Mouse (Mus musculus) MEL (cell line): ENCODE data around the gene Krtap4-9. TPM values are rescaled to one million over a fixed set of nuclear protein-coding genes. Genes with fewer than 3 reads are reported as not detected.
"Not testable (repeated sequence)": the region's sequence is repeated elsewhere in the genome, so short reads cannot be mapped to it uniquely, and the experiment has no call there.

Source experiments
- DNase-seq: peaks from one replicate; pipeline ENCODE4 v3.0.0; 2011; ENCODE audit warnings: low read depth, low spot score
- H3K27ac ChIP-seq: 2 replicates; pipeline ENCODE4 v1.5.1; 2012; ENCODE audit warnings: low read depth, mild to moderate bottlenecking, control low read depth, low read length, moderate library complexity; ENCODE audit not compliant: control insufficient read depth
- H3K27me3 ChIP-seq, 2 experiments: fragments of 150-350 bp in 1 of 2; sonication (generic) in 1 of 2; 2 replicates each; pipeline ENCODE4 v1.6.1; 2012; ENCODE audit warnings: low read length in 2 of 2, mild to moderate bottlenecking in 2 of 2, improper control_type of control experiment in 1 of 2, moderate library complexity in 1 of 2; ENCODE audit not compliant: insufficient read depth in 2 of 2, control insufficient read depth in 1 of 2
- H3K36me3 ChIP-seq, 2 experiments: 2 replicates each; pipeline ENCODE4 v1.6.1; 2012 to 2014; ENCODE audit warnings: low read length in 2 of 2, improper control_type of control experiment in 1 of 2, inconsistent platforms in 1 of 2, mild to moderate bottlenecking in 1 of 2; ENCODE audit not compliant: insufficient read depth in 2 of 2, control insufficient read depth in 1 of 2
- H3K4me1 ChIP-seq, 2 experiments: fragments of 150-350 bp in 1 of 2; sonication (generic) in 1 of 2; 2 replicates each; pipeline ENCODE4 v1.6.1; 2012; ENCODE audit warnings: low read length in 2 of 2, improper control_type of control experiment in 1 of 2, mild to moderate bottlenecking in 1 of 2; ENCODE audit not compliant: insufficient read depth in 2 of 2, control insufficient read depth in 1 of 2
- H3K4me3 ChIP-seq, 2 experiments: fragments of 150-350 bp in 1 of 2; sonication (generic) in 1 of 2; 2 replicates each; pipeline ENCODE4 v1.5.1; 2012; ENCODE audit warnings: low read depth in 2 of 2, low read length in 2 of 2, mild to moderate bottlenecking in 2 of 2, moderate library complexity in 2 of 2, control low read depth in 1 of 2, improper control_type of control experiment in 1 of 2; ENCODE audit not compliant: control insufficient read depth in 1 of 2, insufficient read depth in 1 of 2
- H3K79me2 ChIP-seq: 2 replicates; pipeline ENCODE4 v1.6.1; 2012; ENCODE audit warnings: mild to moderate bottlenecking, low read length, moderate library complexity; ENCODE audit not compliant: control insufficient read depth, poor library complexity, insufficient read depth
- H3K9ac ChIP-seq: 2 replicates; pipeline ENCODE4 v1.6.1; 2012; ENCODE audit warnings: low read depth, mild to moderate bottlenecking, control low read depth, low read length, moderate library complexity; ENCODE audit not compliant: control insufficient read depth, poor library complexity, severe bottlenecking
- H3K9me3 ChIP-seq: fragments of 150-350 bp; sonication (generic); replicated peaks from 2 replicates; pipeline ENCODE4 v1.6.1; 2012; ENCODE audit warnings: mild to moderate bottlenecking, low read length, improper control_type of control experiment, moderate library complexity; ENCODE audit not compliant: insufficient read depth
- CHD1 ChIP-seq: IDR thresholded peaks from 2 replicates; pipeline ENCODE4 v1.6.1; 2012; ENCODE audit warnings: low read depth, mild to moderate bottlenecking, inconsistent platforms, low read length, improper control_type of control experiment
- EP300 ChIP-seq, 2 experiments: IDR thresholded peaks; 2 replicates each; pipeline ENCODE4 v1.6.1; 2011; ENCODE audit warnings: improper control_type of control experiment in 2 of 2, low read length in 2 of 2, low read depth in 1 of 2, mild to moderate bottlenecking in 1 of 2
- GABPA ChIP-seq: IDR thresholded peaks from 2 replicates; pipeline ENCODE4 v1.6.1; 2012; ENCODE audit warnings: low read depth, mild to moderate bottlenecking, inconsistent platforms, low read length, improper control_type of control experiment, moderate library complexity
- HCFC1 ChIP-seq: IDR thresholded peaks from 2 replicates; pipeline ENCODE4 v1.6.1; 2012; ENCODE audit warnings: low read depth, mild to moderate bottlenecking, inconsistent platforms, low read length, improper control_type of control experiment, moderate library complexity
- KAT2A ChIP-seq: conservative IDR thresholded peaks from 2 replicates; pipeline ENCODE4 v1.6.1; 2012; ENCODE audit warnings: low read depth, low read length, improper control_type of control experiment, inconsistent platforms
- MAFK ChIP-seq: IDR thresholded peaks from 2 replicates; pipeline ENCODE4 v1.6.1; 2011; ENCODE audit warnings: low read depth, mild to moderate bottlenecking, low read length, improper control_type of control experiment, borderline replicate concordance
- MEF2A ChIP-seq: IDR thresholded peaks from 2 replicates; pipeline ENCODE4 v1.6.1; 2014; ENCODE audit warnings: low read depth, mild to moderate bottlenecking, inconsistent platforms, low read length, improper control_type of control experiment; ENCODE audit not compliant: poor library complexity, insufficient replicate concordance, severe bottlenecking; ENCODE audit errors: extremely low read depth
- MYB ChIP-seq: IDR thresholded peaks from 2 replicates; pipeline ENCODE4 v1.6.1; 2011; ENCODE audit warnings: mild to moderate bottlenecking, low read depth, low read length, improper control_type of control experiment
- NRF1 ChIP-seq: IDR thresholded peaks from 2 replicates; pipeline ENCODE4 v1.6.1; 2014; ENCODE audit warnings: low read depth, mild to moderate bottlenecking, inconsistent platforms, low read length, improper control_type of control experiment, moderate library complexity; ENCODE audit not compliant: poor library complexity, insufficient read depth, severe bottlenecking
- RAD21 ChIP-seq: IDR thresholded peaks from 2 replicates; pipeline ENCODE4 v1.6.1; 2011; ENCODE audit warnings: mild to moderate bottlenecking, low read depth, low read length, improper control_type of control experiment
- SIN3A ChIP-seq: IDR thresholded peaks from 2 replicates; pipeline ENCODE4 v1.6.1; 2012; ENCODE audit warnings: low read length, improper control_type of control experiment, inconsistent platforms
- SMC3 ChIP-seq: IDR thresholded peaks from 2 replicates; pipeline ENCODE4 v1.6.1; 2011; ENCODE audit warnings: low read depth, low read length, improper control_type of control experiment
- TBP ChIP-seq: IDR thresholded peaks from 2 replicates; pipeline ENCODE4 v1.8.0; 2011; ENCODE audit warnings: low read depth, low read length, improper control_type of control experiment
- TCF12 ChIP-seq: IDR thresholded peaks from 2 replicates; pipeline ENCODE4 v1.6.1; 2014; ENCODE audit warnings: low read depth, mild to moderate bottlenecking, inconsistent platforms, low read length, improper control_type of control experiment, moderate library complexity
- USF2 ChIP-seq, 2 experiments: IDR thresholded peaks; 2 replicates each; pipeline ENCODE4 v1.6.1; 2011 to 2012; ENCODE audit warnings: improper control_type of control experiment in 2 of 2, low read length in 2 of 2, borderline replicate concordance in 1 of 2, inconsistent platforms in 1 of 2, low read depth in 1 of 2, mild to moderate bottlenecking in 1 of 2; ENCODE audit not compliant: insufficient read depth in 1 of 2
- ZC3H11A ChIP-seq: IDR thresholded peaks from 2 replicates; pipeline ENCODE4 v1.6.1; 2012; ENCODE audit warnings: low read depth, mild to moderate bottlenecking, inconsistent platforms, low read length, improper control_type of control experiment
- ZKSCAN1 ChIP-seq: IDR thresholded peaks from 2 replicates; pipeline ENCODE4 v1.6.1; 2012; ENCODE audit warnings: low read depth, mild to moderate bottlenecking, inconsistent platforms, low read length, improper control_type of control experiment, moderate library complexity
- ZMIZ1 ChIP-seq: IDR thresholded peaks from 2 replicates; pipeline ENCODE4 v1.6.1; 2012; ENCODE audit warnings: low read depth, mild to moderate bottlenecking, inconsistent platforms, low read length, improper control_type of control experiment, moderate library complexity
- ZNF384 ChIP-seq: IDR thresholded peaks from 2 replicates; pipeline ENCODE4 v1.6.1; 2012; ENCODE audit warnings: low read depth, mild to moderate bottlenecking, inconsistent platforms, low read length, improper control_type of control experiment
- polyA plus RNA-seq, 2 experiments: library from polyadenylated mRNA; stranded (reverse) in 1 of 2; unstranded in 1 of 2; fragments of >175 nt in 1 of 2; fragments of >200 nt in 1 of 2; gene quantifications; 2 replicates each; pipeline versions ENCODE4 v1.2.1 to v1.2.4; 2012; ENCODE audit warnings: low replicate concordance in 2 of 2, low read depth in 1 of 2; ENCODE audit not compliant: insufficient read length in 2 of 2, insufficient read depth in 1 of 2, missing spikeins in 1 of 2
- total RNA-seq: library from RNA; depleted of rRNA; stranded (reverse); fragments of 300-350 nt; gene quantifications from 2 replicates; pipeline ENCODE4 v1.2.3, GENCODE M21; 2012; rRNA removed

Gene Krtap4-9
- total RNA-seq (not detected in 2 replicates), polyA plus RNA-seq (not detected)

DNA sequence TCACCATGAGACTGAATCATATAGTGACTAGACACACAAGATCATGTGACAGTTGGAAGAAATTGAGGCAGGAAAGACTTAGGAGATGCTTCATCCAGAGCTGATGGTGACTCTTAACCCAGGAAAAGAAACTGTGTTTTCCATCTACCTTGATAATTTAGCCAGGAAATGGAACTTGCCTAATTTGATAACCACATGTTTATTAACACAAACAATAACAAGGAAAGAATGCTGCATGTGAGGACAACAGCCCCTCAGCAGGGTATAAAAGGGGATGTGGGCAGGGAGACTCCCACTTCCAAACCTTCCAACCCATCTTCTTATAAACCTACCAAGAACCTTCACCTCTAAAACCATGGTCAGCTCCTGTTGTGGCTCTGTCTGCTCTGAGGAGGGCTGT lies at the start of gene Krtap4-9:
Gene Krtap4-9, plus strand, starts transcription at position 301 of the 400 bp plus-strand sequence.
- not testable (repeated sequence) for H3K79me2 ChIP-seq

DNA sequence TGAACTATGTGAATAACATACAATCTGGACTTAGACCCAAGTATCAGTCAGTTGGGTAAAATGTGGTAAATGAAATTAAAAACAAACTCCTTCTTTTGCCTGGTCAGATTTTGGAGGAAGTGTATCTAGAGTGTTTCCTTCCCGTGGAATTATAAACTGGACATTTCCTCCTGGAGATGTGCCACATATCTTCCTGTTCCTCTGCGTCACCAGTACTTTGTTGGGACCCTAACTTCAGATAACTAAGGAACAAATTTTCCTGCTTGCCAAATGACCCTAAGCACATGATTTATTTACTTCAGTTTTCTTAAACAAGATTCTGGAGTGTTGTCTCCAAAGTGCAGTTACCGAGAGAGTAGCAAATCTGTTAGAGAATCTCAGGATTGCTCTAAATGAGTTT lies 41.0 kb upstream of the Krtap4-9 start:
- no peaks in the 10 kb centered on the region for H3K79me2 ChIP-seq
- H3K9me3 ChIP-seq, result no peaks in the 10 kb centered on the region
- no peak overlapping the region for H3K27ac ChIP-seq
- no peak for TF ChIP-seq NRF1
- TF ChIP-seq TCF12, result no peak
- no peak for TF ChIP-seq EP300 (IDR thresholded peaks at IDR 0.05; ENCODE audit: low read depth in 1 of 2, low read length in 2 of 2)
- TF ChIP-seq SMC3, result no peak
- no peak for TF ChIP-seq MYB
- no peak for TF ChIP-seq HCFC1
- no peaks in the 10 kb centered on the region for H3K36me3 ChIP-seq
- DNase-seq, result no peak
- no peak overlapping the region for H3K4me3 ChIP-seq
- no peaks in the 10 kb centered on the region for H3K4me1 ChIP-seq
- no peaks in the 10 kb centered on the region for H3K27me3 ChIP-seq
- H3K9ac ChIP-seq, result no peak overlapping the region

More for the DNA sequence above, at the start of gene Krtap4-9:
- H3K9ac ChIP-seq, H3K4me1 ChIP-seq, H3K4me3 ChIP-seq, H3K9me3 ChIP-seq, DNase-seq, H3K27ac ChIP-seq, H3K36me3 ChIP-seq, H3K27me3 ChIP-seq: not testable (repeated sequence)

DNA sequence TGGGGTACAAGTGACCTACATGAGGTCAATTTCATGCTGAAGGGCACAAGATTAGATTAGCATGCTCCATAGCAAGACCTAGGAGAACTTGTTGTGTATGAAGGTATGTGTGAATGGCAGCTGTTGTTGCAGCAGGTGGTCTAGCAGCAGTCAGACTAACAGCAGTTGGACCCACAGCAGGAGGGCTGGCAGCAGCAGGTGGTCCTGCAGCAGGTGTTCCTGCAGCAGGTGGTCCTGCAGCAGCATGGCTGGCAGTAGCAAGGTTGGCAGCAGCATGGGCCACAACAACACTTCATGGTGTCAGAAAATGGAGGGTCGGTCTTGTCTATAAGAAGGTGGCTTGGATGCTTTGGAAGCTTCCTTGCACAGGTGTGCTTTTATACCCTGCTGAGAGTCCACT lies 26.1 kb upstream of the Krtap4-9 start:
- no peaks in the 10 kb centered on the region; a peak in 1 of 4 replicates for H3K27me3 ChIP-seq

DNA sequence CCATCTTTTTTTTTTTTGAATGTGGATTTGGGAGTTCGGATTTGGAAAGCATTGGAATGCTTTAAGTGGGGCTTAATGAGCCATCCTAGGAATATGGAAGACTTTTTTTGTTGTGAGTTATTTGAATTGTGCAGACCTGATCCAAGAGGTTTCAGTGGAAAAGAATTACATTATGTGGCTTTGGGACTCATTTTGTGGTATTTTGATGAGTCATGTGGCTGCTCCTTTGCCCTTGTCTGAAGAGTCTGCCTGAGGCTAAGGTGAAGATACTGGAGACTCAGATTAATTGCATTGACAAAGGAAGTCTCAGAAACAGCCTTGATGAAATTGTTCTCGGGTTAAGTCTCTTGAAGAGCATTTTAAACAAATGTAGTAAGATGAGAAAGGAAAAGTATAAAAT lies 16.6 kb upstream of the Krtap4-9 start:
- Histone ChIP-seq H3K27me3 (no peaks in the 10 kb centered on the region), H3K27ac (no peak overlapping the region), H3K36me3 (no peaks in the 10 kb centered on the region), H3K9me3 (no peaks in the 10 kb centered on the region), H3K4me3 (no peak overlapping the region), H3K79me2 (no peaks in the 10 kb centered on the region), H3K9ac (no peak overlapping the region), H3K4me1 (no peaks in the 10 kb centered on the region)
- no peak for DNase-seq
- TF ChIP-seq MEF2A (no peak), MAFK (no peak), ZC3H11A (no peak), USF2 (IDR thresholded peaks at IDR 0.05; ENCODE audit: borderline replicate concordance in 1 of 2, insufficient read depth in 1 of 2, low read depth in 1 of 2, low read length in 2 of 2) (no peak), TBP (no peak), ZMIZ1 (no peak), ZKSCAN1 (no peak), RAD21 (no peak), KAT2A (no peak), ZNF384 (no peak)

More for the DNA sequence above, 26.1 kb upstream of the Krtap4-9 start:
- H3K9ac ChIP-seq, result no peak overlapping the region
- H3K36me3 ChIP-seq, result no peaks in the 10 kb centered on the region
- H3K27ac ChIP-seq, result no peak overlapping the region
- H3K9me3 ChIP-seq, result no peaks in the 10 kb centered on the region
- DNase-seq, result no peak
- TF ChIP-seq GABPA (no peak), ZMIZ1 (no peak), CHD1 (no peak), SIN3A (no peak)
- no peaks in the 10 kb centered on the region for H3K4me1 ChIP-seq
- no peak overlapping the region for H3K4me3 ChIP-seq
- no peaks in the 10 kb centered on the region for H3K79me2 ChIP-seq
